Mouse (Mus musculus) cerebellum, adult 11-12 months (tissue): ENCODE data around the gene Acaca.

Experiments
- DNase-seq: peaks from one replicate; pipeline ENCODE4 v3.0.0; 2022

Gene Acaca

DNA sequence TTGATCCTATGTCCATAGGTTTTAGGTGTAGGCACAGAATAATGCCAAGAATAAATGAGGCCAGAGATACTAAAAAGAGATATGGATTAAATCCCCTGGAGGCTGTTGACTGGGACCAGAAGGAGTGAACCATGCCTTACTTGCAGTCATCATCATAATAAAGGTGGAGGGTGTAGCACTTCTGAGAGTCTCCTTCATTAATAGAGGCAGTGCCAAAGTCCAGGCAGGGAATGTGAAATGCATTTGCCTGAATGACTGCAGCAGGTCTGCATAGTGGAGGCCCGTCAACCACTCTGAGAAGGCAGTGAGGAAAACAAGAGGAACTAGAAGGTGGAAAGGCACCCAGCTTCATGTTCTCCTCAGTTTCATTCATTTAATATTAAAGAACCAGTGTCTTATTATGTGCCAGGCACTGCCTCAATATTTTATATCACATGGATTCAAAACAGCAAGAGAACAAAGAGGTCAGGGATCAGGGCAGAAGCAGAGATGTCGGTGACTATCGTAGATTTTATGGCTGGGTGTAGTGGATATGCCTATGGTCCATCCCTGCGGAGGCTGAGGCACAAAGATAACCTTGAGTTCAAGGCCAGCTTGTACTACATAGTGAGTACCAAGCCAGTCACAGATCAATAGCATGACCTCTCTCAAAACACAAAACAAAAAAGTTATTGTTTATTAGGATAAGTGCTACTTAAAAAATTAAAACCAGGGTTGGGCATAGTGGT lies 27.2 kb downstream of the Acaca start:
- DNase-seq, result no peak

DNA sequence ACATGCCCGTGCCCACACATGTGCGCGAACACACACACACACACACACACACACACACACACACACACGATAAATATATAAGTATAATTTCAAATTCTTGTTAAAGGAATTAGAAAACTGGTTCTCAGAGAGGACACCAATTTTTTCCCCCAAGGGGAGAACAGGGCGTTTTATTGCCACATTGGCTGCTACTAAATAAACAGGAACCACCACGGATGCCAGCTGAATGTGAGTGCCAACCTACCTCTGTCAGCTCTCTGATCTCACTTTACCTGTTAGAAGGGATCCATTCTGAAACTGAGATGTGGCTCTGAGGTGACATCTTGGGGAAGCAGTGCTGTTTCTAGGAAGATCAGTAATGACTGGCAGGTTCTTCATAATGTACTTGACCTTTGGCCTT lies 34.7 kb downstream of the Acaca start:
- no peak for DNase-seq

DNA sequence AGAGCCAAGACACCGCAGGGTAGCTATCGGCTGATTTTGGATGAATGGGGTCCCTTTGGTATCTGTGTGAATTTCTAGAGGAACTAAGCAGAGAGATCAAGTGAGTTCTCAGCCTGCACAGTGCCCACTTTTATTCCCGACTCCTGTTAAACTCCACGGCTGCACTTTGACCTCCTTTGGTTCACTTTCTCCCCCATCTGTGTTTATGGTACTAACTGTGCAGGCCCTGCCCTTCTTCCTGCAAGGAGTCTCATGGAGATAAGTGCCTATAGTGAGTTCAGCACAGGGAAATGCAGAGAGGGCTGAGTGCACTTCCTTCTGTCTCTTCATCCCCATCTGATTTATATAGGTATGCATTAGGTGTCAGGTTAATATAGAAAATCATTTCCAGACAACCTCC lies 35.1 kb downstream of the Acaca start:
- no peak for DNase-seq

DNA sequence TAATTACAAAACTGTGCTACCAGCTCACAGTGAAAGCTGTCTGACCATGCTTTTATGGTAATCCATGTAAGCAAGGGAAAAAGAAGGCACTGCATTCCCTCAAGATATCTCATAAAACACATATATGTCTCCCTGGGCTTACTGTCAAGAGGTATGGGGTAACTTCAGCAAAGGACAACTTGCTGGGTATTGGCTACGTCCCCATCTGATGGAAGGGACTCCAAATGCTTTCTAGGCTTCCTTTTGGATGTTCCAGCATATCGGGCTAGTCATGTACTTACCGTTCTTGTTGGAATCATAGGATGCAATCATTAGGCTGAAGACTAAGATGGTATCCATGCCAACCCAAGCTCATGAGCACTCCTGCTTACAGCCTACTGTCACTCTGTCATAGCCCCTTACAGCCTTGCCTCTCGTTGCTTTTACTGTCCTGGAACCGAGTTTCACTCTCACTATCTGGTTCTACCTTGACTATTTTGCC lies 37.6 kb downstream of the Acaca start, which contains the start of gene Gm11437:
TSS of gene Gm11437 (minus strand) at position 431 of the 481 bp plus-strand sequence.
- DNase-seq, result no peak

DNA sequence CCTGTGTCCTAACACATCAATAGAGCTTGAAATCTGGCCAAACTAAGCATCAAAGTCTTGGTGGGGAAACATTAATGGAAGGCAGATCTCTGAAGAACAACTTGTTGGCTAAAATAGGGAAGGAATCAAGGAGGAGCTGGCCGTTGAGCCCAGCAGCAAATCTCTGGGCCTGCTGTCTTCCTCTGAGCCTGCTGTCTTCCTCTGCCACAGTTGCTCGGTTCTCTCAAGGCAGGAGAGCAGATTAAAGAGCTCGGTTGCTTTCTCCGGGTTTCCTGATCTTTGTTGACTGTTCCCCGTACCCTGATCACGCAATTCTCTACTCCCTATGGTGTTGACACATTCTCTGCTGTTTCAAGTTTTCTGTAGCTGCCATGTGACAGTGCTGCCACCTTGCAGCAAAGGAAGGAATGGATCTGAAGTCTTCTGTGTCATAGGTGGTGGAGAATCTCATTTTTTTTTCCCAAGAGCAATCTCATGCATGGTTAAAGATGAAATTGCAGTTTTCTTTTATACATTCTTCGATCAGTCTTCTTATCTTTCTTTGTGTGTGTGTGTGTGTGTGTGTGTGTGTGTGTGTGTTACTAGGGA lies 39.3 kb downstream of the Acaca start:
- no peak for DNase-seq

DNA sequence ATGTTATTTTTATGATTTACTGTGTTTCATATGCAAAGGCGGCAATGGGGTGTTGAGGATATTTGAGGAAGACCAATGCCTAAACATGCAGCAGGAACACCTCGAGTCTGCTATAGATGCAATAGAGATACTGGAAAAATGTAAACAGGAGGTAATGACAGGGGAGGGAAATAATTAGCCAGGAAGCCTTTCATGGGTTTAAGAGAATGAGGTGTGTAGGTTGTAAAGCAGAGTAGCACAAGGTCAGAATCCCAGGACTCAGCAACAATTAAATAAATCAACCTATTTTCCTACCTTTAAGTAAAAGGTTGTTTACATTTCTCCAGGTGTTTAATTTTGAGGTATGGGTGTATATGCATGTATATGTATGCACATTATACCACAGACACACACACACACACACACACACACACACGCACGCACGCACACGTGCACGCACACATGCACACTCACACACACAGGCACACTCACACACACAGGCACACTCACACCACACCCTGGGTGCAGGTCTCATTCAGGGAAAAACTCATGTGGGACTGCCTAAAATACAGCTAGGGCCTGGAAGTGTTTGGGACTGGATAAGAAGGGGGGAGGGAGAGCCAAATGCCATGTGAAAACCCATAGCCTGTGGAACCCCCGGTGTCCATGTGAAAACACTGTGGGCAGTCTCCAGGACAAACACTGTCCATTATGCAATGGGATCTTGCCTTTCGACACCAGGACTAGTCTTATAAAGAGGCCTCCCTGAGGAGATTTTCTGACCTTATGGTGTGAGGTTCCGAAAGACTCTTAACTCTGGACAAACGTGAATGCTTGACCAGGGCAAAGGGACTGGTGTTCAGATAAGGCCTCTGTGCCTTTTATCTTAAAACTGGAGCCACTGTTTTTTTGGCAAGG lies 43.3 kb downstream of the Acaca start:
- DNase-seq, result no peak

DNA sequence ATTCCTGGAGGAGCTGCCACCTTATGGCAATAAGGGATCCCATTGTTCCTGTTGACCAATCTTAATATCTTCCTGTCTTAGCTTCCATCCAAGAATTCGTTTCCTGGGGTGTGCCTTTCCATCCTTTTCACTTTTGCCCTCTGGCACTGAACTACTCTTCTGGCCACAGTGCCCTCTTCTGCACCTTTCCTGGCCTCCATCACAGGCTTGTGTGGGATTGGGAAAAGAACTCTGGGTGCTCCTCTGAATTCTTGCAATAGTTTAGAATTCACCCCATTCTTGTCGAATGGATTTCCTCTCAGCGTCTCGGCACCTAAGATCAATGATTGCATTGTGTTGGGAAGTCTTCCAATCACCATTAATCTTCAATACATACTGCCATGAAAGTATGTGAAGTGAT lies 49.1 kb downstream of the Acaca start:
- DNase-seq, result peak; percentile 23

DNA sequence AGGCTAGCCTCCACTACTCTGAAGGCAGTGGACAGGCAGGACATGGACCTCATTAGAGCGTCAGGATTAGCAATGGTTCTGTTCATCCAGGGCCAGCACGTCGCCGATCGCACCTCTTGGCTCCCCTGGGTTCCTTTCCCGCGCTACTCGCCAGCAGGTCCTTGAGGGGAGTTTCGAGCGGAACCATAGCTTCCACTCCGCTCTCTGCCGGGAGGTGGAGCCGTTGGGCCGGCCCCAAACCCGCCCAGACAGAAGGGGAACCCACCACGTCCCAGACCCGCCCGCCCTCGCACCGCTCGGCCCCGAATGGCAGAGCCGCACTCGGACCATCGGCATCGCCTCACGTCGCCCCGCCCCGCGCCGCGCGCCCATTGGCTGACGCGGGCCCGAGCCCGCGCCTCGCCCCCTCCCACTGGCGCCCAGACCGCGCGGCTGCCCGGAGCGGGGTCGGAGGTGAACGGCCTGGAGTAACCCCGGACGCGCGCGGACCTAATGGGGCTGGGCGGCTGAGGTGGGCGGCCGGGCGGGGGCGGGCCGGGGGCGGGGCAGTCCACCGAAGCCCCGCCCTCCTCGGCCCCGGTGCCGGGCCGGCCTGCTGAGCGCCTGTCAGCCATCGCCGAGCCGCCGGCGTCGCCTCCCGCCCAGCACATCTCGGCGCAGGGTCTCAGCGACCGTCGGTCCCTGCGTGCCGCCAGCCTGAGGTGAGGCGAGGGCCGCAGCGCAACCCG lies 49.9 kb downstream of the Acaca start:
- DNase-seq, result peak; percentile 96

DNA sequence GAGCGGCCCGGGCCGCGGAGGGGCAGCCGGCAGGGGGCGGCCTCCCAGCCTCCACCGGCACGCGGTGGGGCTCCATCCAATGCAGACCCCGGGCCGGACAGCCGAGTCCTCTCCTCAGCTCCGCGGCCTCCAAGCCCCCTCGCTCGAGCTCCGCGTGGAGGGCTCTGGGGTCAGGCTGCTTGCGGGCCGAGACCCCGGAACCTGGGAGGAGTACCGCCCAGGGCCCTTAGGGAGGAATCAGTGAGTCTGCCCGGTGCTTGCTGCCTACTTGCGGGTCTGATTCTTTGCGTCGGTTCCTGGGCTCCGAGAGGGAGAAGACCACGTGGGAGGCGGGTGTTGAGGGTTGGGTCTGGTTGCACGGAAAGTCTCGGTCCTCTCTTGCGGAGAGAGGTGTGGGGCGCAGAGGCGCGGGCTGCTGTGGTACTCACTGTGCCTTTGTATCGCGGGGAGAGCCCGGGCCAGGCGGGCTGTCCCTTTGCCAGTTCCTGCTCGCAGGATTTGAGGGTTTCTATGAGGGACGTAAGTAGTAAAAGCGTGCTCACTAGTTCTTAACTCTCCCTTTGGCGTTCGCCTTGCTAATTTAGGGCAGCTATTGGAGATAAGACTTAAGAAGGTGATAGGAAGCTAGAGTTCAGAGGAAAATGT lies 50.6 kb downstream of the Acaca start:
- peak; percentile 70 for DNase-seq

DNA sequence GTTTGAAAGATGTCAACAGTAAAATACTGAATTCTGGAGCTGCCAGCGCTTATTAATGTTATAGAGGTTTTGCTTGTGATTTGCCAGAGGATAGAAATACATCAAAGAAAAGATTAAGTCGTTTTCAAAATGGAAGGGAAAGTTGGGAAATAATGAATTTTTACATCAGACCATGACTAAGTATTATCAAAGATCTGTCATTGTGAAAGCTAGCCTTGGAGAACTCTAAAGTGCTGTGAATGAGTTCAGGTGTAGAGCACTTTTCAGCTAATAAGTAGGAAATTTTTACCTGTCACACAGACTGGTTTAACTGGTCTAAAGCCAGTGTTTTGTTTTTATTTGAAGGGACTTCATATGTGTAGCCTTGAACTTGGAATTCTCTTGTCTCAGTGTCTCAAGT lies 51.8 kb downstream of the Acaca start:
- DNase-seq, result no peak

DNA sequence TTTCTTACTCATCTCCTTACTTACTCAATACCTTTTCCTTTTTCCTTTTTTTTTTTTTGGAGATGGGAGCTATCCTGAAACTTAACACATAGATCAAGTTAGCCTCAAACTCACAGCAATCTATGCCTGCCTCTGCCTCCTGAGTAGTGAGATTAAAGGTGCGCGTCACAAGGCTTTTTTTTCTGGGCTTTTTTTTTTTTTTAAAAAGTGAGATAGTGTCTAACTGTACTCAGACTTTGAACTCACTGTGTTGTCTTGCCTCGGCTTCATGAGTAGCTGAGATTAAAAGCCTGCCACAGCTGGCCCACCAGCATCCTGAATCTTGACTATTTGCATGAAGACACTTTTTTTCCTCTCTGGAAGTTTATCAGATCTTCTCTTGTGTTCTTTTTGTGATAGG lies 59.1 kb downstream of the Acaca start:
- no peak for DNase-seq

DNA sequence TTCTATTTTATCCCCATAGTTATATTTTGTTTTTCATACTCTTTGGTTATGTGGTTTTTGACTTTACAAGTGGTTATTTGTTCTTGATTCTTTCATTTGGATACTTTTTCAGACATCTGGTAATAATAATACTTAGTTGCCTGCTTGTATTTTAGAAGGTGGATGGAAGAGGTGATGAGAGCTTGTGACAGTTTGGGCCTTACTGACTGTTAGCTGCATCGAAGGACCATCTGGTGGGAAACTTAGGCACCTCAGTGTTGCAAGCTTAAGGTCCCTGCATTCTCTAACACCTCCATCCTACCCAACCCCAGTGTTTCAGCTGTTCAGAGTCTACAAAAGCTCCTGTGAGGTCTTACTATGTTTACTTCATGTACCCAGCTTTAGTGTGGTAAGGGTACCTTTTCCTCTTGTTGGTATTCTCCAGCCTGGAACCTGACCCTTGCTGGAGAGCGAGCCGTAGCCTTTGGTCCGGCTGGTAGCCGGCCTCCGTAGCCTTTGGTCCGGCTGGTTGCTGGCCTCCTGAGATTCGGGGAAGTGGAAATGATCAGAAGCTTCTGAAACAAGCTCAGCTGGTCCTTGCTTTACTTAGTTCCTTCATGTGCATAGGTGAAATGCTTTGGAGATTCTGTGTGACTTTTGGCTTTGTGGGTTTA lies 61.2 kb downstream of the Acaca start:
- no peak for DNase-seq

DNA sequence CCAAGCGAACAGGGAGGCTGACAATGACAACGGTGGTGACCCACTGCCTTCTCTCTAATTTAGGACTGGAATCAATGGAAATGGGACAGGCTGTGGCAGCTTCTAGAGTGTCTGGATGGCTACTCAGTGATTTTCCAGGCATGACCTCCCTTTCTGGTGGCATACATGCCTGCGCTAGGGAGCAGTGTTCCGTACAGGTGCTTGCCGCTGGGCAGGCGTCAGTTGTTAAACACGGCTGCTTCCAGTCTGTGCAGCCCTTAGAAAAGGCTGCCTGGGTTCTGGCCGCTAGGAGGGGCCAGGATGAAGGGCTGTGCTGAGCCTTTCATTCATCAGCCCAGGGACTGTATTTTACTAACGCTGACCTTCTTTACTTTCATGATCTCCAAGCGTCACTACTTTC lies 63.8 kb downstream of the Acaca start:
- DNase-seq, result no peak

DNA sequence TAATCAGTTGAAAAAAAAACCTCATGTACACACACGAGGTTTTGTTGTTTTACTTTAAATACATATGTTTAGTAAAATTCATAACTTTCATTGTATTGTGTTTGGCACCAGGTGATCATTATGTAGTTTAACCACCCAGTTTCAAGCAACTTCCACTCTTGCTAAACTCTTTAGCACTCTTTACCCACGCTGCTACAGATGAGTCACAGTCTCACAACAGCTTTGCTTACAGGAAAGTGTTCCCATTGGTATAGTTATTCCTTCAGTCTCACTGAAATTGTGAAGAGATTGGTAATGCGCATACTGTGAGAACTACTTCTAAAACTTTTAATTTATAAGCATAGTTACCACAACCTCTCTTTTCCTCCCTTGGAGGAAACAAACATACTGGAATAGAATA lies 65.3 kb downstream of the Acaca start:
- no peak for DNase-seq

DNA sequence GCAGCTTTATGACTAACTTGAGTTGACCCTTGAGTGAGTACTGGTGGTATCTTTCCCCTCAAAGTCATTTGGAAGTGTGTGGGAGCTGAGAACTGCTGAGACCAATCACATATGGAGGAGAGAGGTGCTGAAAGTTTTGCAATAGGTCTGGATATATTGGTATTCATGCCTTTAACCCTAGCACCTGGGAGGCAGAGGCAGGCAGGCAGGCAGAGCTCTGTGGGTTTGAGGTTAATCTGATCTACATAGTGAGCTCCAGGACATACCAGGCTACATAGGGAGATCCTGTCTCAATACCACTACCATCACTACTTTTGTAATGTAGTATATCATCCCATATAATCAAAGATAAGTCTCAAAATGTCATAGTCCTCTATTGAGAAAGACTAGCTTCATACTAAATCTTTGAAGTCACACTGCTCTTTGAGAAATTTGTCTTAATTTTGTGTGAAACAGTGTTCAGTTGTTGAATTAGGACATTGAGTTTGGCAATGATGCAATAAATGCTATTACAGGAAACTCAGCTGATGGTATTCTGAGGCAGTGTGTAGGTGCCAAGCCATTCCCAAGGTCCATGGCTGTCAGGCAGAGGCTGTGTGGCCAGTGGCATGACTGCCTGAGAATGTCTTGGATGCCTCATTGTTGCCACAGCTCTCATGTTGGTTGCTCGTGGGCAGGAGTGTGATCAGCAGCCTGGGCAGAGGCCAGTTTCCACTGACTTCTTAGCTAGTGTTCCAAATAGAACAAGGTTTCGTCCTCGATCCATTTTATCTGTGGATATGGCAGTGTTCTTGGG lies 68.3 kb downstream of the Acaca start:
- DNase-seq, result no peak

DNA sequence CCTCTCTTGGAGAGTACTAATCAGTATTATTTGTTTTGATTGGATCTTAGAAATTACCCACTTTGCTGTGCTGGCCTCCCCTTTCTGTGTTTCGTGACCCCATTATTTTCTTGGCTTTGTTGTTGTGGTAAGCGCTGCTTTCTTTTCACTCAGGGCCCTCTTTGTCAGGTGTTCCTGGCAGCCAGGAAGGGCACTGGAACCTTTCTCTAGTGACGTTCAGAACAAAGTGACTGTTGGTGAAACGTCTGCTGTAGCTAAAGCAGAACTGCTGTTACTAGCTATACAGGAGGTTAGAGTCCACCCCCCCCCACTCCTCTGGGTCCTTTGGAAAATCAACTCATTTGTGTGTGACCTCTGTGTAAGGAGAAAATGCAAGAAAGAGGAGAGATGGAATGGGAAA lies 76.3 kb downstream of the Acaca start:
- no peak for DNase-seq

DNA sequence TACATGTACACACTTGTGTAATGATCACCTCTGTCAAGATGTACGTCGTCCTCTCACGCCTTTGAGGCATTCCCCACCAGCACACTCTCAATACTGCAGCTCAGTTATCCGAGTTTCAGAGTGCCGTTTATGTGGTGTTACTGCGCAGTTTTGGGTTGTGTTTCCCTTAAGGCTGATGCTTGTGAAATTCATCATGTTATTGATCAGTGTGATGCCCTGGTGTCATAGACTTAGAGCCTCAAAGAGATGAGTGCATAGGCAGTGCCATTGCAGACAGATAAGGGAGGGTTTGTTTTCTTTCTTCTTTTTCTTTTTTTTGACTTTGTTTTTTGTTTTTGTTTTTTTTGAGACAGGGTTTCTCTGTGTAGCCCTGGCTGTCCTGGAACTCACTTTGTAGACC lies 81.4 kb downstream of the Acaca start:
- DNase-seq, result no peak

DNA sequence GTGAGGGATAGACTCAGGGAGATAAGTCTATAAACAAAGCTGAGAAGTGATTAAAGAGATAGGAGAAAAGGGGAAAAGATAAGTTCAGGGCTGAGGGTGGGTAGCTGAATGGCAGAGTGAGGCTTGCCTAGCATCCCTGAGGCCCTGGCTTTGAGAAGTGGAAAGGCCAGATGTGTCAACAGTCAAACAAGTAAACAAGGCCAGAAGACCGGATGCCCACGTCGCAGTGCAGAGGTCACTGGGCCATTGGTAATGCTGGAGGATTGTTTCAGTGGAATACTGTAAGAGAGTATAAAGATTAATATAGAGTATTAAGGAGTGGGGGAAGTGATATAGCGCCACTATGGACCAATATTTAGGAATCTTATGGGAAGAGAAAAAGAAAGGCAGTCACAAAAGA lies 89.5 kb downstream of the Acaca start:
- DNase-seq, result no peak

DNA sequence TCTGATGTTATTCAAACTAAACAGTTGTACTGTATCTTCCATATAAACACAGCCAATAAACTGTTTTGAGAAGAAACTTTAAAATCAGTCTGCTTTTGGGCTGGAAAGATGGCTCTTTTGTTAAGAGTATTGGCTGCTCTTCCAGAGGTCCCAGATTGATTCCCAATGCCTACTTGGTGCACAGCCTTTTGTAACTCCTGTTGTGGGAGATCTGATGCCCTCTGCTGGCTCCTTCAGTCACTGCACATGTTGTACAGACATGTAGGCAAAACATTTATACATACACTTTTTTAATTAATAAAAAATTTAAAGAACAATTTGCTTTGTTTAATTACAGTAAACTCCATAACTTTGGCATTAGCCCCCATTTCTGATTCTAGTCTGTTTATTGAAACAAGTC lies 114.1 kb downstream of the Acaca start:
- peak; percentile 12 for DNase-seq

DNA sequence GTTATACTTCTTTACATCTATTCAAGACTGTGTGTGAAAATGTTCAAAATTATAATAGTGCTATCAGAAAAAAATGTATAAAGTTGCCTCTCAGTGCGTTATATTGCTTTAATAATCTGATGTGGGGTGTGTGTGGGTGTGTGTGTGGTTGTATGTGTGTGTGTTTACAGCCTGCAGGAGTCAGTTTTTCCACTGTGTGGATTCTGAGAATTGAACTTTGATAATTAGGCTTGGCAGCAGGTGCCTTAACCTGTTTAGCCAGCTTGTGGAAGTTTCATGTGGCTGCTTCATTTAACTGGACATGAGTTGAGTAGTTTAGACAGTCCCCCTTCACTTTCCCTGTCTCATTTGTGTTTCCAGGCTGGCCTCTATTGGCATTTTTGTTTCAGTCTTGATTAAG lies 117.9 kb downstream of the Acaca start:
- DNase-seq, result no peak

DNA sequence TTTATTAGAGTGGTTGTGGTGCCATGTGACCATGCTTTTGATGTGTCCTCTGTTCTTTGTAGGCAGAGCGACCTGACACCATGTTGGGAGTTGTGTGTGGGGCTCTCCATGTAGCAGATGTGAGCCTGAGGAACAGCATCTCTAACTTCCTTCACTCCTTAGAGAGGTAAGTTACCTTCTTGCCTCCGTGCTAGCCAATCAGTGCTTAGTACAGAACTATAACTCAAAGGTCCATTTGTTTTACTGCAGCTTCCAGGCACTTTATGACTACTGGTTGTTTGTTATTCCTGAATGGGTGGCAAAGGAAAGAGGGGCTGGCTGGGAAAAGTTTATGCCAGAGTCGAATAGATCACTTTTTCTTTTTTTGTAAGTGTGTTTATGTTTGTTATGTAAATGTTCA lies 121.7 kb downstream of the Acaca start:
- no peak for DNase-seq
